Mouse (Mus musculus) A20 (cell line): ENCODE results near the gene Ep400.

ENCODE experiments used
- DNase-seq: peaks from one replicate; pipeline ENCODE4 v3.0.0-alpha.2; 2011; ENCODE audit warnings: low read depth, low spot score

Gene Ep400

GRCm38 (mm10) chr5:110665486-110666121, 104.9 kb downstream of the Ep400 start:
- no peak for DNase-seq

GRCm38 (mm10) chr5:110664750-110665269, 105.7 kb downstream of the Ep400 start:
- DNase-seq = no peak

GRCm38 (mm10) chr5:110664041-110664440, 106.5 kb downstream of the Ep400 start:
- no peak for DNase-seq

GRCm38 (mm10) chr5:110659682-110660081, 110.8 kb downstream of the Ep400 start:
- no peak for DNase-seq

- no peak for DNase-seq
These were observed 116.8 kb downstream of the Ep400 start for GRCm38 (mm10) chr5:110653686-110654085.

- DNase-seq = peak; percentile 96
These were observed 117.5 kb downstream of the Ep400 start, which contains the start of the genes Noc4l and Ddx51 for GRCm38 (mm10) chr5:110652719-110653648. Gene Noc4l (minus strand): TSS chr5:110653417. Gene Ddx51 (plus strand): TSS chr5:110653451.

GRCm38 (mm10) chr5:110646377-110646776, 124.1 kb downstream of the Ep400 start:
- no peak for DNase-seq

- peak; percentile 75 for DNase-seq
These were observed 131.1 kb downstream of the Ep400 start for GRCm38 (mm10) chr5:110639459-110639858.

GRCm38 (mm10) chr5:110638306-110639074, 132.0 kb downstream of the Ep400 start:
- no peak for DNase-seq

- no peak for DNase-seq
These were observed 134.4 kb downstream of the Ep400 start for GRCm38 (mm10) chr5:110635951-110636707.

GRCm38 (mm10) chr5:110629525-110630120, 140.9 kb downstream of the Ep400 start:
- no peak for DNase-seq

GRCm38 (mm10) chr5:110628156-110628555, 142.4 kb downstream of the Ep400 start:
- no peak for DNase-seq

GRCm38 (mm10) chr5:110627351-110627750, 143.2 kb downstream of the Ep400 start:
- DNase-seq = no peak

GRCm38 (mm10) chr5:110624319-110624718, 146.2 kb downstream of the Ep400 start:
- no peak for DNase-seq

GRCm38 (mm10) chr5:110619226-110619625, 151.3 kb downstream of the Ep400 start:
- no peak for DNase-seq
